Mouse (Mus musculus) 416B (cell line): Measurements from ENCODE around the gene Olfr543.

ENCODE experiments used
- DNase-seq: peaks from one replicate; pipeline ENCODE4 v3.0.0; 2011; ENCODE audit warnings: low read depth

Gene Olfr543

GRCm38 (mm10) chr7:102476601-102477000 lies 4.9 kb downstream of the Olfr543 start:
- no peak for DNase-seq

DNA sequence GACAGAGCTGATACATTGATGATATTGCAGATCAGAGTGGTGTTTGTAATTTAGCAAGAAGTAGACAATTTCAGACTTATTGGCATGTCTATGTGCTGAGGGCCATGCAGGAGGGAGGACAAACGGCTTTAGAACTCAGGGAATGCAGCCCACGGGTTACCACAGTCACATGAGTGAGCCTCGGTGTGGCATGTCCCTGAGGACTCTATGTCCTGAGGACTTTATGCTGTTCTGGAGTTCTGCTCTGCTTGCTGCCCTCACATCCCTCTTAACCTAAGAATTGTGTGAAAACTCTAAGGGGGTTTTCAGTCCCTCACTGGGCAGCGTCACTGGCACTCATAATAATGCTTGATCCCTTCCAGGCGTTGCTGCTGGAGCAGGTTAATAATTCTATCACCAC lies 8.8 kb downstream of the Olfr543 start:
- no peak for DNase-seq

DNA sequence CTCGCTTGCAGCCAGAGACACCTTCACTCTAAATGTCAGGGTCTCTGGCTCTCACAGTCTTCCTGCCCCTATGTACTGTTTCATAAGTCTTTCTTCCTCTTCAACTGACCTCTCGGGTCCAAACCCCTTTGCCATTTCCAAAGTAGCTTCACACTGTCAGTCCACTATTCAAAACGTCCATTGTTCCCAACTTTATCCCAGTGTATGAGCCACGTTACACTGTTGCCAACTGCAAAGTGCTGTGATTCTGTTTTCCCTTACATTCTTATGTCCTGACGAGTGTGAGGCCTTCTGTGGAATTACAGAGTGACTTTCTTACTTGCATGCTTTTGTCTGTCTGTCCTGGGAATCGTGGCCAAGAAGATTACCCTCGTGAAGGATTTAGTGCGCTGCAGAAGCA lies 13.9 kb downstream of the Olfr543 start:
- no peak for DNase-seq

DNA sequence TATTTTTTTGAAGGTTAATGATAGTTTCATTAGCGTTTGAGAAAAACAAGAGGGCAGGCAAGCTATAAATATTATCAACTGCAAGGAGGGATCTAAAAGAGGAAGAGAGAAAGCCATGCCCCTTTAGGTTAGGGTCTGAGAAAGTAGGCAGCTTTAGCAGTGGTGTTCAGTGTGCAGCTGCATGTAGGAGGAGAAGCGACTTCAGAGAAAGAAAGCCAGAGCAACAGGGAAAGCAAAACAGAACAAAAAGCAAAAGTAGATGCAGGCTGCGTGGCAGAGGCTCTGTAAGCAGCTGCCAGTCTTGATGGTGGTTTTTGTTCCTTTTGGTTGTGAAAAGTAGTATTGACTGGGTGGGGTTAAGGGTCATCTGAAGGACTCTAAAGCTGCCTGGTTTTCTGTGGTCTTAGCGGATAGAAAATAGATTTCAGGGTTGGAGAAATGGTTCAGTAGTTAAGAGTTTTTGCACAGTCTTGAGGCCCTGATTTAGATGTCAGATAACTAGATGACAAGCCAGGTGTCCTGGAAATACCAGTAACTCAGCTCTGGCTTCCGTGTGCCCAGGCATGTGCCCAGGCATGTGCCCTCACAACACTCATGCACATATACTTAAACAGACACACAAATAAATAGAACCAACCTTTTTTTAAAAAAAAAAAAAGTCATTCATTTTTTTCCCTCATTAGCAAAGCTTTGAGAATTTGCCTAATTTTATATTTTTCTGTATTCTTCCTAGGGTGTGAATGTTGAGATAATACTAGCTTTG lies 22.7 kb downstream of the Olfr543 start:
- no peak for DNase-seq

- no peak for DNase-seq
These were observed 35.0 kb downstream of the Olfr543 start for GRCm38 (mm10) chr7:102446438-102446837.

DNA sequence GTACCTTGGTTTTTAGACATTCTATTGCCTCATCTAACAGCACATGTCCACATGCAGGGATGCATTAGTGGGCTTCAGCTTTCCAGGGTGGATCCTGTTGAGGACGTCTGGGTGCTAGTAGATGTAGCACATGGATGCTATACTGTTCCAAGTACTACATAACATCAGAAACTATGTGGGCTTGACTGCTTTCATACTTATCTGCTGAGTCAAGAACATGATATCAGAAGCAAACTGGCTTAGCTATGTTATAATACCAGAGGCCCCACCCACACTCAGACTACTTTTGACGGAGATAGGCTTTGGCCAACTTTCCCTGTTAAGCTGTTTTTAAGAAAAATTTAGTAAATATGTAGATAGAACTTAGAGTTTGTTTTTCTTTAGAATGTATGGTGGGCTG lies 37.2 kb downstream of the Olfr543 start:
- DNase-seq = no peak

DNA sequence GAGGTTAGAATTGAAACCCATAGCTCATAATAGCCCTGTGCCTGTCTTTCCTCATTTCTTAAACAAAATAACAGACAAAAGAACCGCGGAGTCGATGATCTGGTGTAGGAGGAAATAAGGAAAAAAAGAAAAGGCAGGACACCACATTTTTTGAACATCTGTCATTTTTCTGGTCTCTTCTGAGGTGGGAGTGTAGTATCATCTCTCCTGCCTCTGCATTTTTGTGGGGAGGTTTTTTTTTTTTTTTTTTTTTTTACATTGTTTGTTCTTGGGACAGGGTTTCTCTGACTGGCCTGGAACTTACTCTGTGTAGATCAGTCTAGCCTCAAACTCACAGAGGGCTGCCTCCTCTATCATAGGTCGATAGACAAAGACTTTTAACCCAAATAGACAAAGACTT lies 39.0 kb downstream of the Olfr543 start:
- DNase-seq = no peak

DNA sequence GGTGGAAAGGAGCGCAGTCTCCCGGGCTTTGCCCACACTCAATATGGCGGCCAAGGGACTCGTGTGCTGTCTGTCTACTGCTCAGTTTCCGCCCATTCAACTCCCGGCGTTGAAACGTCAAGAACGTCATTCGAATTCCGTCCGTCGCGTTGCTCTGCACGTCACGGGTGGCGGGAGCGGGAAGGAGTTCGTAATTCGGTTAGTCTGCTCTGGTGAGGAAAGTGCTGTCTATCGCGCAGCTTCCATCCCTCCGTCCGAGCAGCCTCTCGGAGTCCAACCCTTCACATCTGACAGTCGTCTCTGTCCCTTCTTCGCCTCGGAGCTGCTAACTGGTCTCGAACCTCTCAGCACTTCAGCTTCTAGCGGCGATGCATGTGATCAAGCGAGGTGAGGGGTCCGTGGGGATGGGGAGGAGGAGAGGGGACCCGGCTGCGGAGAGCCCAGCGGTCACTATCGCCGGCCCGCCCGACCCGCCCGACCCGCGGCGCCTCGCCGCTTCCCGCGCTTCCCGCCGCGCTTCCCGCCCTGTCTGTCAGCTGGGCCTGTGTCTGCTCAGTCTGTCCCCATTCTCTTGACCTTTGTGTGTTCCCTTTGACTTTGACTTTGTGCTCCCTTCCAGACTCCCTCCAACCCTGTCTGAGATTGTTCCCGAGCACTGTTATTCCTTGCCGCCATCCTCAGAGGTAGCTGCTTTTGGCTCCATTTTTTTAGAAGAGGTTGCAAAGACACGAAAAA lies 39.7 kb downstream of the Olfr543 start, which contains the start of gene Rrm1:
TSS of gene Rrm1 (plus strand) at position 39 of the 735 bp plus-strand sequence.
- peak; percentile 99 for DNase-seq

- DNase-seq = no peak
These were observed 40.4 kb downstream of the Olfr543 start for GRCm38 (mm10) chr7:102440822-102441656.

DNA sequence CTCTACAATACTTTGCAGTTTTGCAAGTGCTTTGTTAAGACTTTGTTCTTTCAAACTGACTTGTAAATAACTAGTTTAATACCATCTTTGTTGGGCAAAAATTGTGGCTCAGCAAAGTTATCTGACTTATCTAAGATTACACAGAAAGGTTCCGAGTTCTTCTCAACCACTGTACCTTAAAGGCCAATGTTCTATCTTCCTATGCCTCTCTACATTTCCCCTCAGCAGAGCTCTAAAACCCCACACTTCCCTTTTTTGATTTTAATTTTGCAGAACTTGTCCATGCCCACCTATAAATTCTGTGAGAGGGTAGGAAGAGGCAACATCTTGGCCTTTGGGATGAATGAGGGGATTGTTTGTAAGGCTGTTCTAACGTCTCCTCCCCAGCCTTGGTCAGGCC lies 47.1 kb downstream of the Olfr543 start:
- DNase-seq = no peak
